Mouse (Mus musculus) embryo, embryonic 11 days (tissue): Measurements from ENCODE around the gene Ccdc136.
"Not testable (repeated sequence)": the region's sequence is repeated elsewhere in the genome, so short reads cannot be mapped to it uniquely, and the experiment has no call there.

Experiments
- DNase-seq: peaks from one replicate; pipeline ENCODE4 v3.0.0-alpha.2; 2015

Ccdc136 gene

DNA sequence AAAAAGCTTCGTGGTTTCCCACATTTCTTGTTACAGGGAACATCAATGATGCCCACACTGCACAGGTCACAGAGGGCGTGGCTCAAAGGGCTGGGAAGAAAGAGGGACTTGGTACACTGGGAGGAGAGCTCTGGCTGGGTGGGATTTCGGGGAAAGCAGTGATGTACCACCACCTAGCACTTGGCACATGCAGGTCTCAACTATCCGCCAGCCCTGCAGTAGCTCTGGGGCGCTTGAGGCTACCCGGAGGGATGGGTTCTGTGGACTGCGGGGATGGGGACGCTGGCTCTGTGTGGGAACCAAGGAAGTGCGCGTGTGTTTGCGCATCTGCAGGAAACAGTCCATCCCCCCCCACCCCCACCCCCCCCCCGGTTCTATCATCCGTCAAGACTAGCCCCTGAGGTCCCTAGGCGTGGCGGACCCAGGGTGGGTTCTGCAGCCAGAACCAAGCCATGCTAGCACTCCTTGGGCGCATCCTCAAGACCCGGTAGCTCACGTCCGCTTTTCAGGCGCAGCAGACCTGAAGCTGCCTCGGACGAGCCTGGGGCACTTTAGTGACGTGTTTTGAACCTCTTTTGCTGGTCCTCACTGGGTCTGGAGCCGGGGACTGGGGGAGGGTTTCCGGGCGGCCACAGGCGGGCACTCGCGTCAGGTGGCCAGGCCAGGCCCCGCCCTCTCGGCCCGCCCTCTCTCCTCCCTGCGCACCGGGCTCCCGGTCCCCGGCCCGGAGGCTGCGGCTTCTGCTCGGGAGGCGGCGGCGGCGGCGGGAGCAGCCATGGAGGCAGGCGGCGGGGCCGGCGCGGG is at the start of gene Ccdc136:
Gene Ccdc136 (plus strand): TSS at position 400 of the 804 bp plus-strand sequence.
- peak; percentile 86 for DNase-seq

DNA sequence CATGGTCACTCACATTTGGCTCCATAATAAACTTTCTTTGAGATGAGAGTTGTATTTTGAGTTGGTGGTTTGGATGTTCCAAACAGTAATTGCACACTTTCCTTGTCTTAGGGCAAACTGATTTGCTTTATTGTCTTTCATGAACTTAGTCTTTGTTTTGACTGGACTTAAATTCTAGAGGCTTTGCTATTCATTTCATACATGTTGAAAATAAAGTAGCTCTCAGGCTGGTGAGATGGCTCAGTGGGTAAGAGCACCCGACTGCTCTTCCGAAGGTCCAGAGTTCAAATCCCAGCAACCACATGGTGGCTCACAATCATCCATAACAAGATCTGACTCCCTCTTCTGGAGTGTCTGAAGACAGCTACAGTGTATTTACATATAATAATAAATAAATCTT is 49.6 kb upstream of the Ccdc136 start:
- not testable (repeated sequence) for DNase-seq

DNA sequence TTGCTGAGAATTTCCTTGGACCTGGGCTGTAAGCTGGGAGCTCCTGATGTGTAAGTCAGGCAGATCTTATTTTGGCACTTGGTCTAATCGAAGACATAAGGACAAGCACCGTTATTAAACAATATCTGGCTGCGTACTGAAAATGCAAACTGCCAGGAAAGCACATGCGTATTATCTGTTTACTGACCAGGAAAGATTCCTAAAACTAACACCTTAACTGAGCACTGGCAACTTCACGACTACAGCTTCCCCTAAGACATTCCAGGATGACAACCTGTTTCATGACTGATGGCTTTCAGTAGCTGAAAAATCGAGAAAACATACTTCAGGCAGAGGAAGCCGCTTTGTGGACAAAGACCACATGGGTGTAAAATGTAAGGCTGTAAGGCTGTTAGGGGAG is 48.9 kb upstream of the Ccdc136 start:
- DNase-seq = no peak

DNA sequence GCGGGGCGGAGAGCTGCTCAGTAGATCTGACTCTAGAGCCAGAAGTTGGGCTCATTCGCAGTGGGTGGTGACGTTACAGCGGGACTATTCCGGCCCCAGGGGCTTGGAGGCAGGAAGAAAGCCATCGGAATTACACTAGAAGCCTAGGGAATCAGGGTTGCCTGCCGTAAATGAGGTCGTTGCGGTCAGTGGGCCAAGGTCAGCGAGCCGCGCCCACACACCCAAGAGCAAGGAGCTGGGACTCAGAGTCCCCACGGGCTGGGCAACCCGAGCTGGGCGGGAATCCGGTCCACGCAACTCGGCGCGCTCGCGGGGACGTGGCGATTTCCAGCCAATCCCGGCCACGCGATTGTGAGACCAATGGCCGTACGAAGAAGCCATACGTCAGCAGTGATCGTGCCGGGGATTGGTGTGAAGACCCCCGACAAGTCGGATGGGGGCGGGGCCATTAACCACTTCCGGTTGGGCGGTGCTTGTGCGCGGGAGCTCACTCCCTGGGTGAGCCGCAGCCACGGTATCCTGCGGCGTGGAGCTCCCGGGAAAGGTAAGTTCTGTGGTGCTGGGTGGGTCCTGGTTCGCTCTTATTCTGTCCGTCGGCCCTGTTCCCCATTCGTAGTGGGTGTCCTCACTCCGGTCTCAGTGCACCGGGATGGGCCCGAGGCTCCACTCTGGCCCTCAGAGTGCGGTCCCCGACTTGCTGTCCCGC is 48.3 kb upstream of the Ccdc136 start, which contains the start of gene Calu:
Gene Calu (plus strand): TSS at position 405 of the 706 bp plus-strand sequence.
- DNase-seq = peak; percentile 100

DNA sequence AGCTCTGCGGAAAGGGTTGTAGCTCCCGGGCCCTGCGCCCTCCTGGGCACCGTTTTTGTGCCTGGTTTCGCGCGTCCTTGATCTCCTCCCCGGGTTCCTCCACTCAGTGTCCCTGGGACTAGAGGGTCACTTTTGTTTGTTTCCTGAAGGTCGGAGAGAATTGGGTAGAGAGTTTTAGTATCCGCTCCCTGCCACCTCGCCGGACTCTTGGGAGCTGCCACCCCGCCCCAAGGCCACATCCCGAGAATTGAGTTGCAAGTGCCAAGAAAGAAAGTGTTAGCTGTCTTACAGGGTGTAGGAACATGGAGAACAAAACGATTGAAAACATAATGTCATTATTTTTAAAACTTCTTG is 47.8 kb upstream of the Ccdc136 start:
- no peak for DNase-seq

DNA sequence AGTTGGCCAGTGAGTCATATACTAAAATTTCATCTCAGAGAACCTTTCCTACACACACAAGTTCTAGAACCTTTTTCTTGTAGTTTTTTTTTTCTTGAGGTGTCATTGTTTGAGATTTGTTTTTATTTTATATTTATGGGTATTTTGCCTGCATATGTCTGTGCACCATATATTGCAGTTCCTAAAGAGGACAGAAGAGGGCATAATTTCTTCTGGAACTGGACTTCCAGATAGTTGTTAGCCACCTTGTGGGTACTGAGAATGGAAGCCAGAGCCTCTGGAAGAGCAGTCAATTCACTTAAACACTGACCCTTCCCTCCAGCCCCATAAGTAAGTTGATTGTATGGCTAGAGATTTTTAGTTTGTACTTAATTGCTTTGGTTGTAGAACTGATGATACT is 44.5 kb upstream of the Ccdc136 start:
- DNase-seq = peak; percentile 23

DNA sequence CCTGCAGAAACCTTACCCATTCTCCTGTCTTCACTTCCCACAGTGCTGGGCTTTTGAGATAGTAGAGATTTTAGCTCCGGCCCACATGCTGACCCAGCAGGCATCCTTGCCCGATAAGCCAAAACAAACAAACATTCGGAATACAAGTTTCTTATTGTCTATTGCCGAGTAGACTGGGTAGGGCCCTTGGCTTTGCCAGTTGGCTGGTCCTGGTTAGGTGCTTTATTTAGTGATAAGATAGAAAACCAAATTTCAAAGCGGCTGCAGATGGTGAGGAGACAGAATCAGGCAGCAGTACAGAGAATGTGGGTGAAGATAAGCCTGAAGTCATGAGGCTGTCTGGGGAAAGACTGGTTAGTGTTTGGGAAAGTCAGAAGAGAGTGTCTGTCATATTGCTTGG is 43.3 kb upstream of the Ccdc136 start:
- DNase-seq = no peak

DNA sequence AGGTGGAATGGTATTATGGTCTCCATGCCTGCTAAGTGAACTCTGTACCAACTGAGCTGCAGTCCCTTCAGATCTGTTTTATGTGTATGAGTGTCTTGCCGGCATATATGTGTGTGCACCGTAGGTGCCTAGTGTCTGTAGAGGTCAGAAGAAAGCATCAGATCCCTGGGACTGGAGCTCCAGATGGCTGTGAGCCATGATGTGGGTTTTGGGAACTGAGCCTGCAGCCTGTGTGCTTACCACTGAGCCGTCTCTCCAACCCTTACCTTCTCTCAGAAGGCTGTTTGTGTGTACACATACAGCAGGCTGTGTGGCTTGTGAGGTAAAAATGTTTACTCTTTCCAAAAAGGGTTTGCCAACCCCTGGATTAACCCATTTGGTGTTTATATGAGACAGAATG is 36.7 kb upstream of the Ccdc136 start:
- no peak for DNase-seq

DNA sequence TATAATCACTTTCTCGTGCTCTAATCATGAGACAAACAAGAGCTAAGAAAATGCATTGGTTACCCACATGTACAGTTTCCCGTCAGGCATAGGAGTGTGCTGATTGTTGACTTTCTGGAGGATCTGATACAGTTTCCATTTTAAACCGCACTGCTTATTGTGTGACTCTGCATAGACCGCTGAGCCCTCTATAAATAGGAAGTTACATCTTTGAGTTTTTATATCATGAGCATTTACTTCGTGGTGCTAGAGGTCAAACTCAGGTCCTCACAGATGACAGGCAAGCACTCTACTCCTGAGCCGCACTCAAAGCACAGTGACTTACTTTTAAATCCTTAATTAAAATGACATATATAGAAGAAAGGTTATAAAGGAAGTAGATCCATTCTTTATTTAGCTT is 35.9 kb upstream of the Ccdc136 start:
- DNase-seq = no peak

DNA sequence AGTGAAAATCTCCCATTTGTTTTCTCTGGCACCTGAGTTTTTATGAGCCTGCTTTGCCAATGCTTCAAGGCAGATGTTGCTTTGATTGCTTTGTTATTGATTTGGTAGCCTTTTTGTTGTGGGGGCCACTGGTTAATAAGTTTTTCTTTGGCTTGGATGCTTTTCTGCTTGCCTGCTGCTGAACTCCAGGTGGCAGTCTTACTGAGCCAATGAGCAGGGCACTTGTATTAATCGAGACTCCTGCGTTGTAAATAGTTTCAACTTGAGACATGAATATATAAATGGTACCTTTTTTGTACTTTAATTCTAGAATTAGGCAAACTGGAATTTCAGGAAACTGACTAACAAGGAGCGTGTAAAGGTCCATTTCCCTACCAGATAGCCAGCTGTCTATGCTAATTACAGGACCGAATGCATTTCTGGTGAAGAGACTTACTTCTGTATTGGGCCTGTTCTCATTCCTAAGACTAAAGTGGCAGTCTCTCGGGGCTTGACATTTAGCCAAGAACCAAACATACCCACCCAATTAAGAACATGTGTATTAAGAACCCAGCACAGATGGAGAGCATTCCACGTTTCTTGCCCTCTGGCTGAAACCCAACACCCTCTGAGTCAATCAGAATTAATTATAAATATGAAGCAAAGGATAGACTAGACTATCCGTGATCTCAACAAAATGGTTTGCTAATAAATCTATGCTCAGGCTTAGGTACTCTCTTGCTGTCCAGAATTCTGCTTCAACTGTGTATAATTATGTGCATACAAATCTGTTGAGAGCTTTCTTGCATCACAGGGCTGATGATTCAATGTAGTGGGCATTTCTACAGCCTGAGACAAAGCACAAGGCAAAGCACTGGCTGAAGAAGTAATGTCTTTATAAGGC is 33.6 kb upstream of the Ccdc136 start:
- DNase-seq = peak; percentile 39

DNA sequence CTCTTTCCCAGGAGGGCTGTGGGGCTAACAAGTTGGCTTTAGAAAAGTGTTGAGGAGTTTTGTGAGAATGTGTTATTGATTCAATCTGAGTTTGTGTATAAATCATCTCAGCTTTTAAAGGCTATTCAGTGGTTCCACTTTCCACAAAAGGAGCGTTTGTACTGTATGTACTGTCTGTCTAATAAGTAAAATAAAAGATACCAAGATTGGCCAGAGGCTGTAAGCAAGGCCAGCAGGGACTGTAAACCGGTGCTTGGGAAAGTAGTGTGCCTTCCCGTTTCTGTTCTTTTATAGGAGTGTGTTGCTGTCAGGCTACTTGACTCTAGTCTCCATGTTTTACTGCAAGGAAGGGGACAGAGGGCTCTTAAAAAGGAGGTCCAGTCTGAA is 33.0 kb upstream of the Ccdc136 start:
- no peak for DNase-seq

DNA sequence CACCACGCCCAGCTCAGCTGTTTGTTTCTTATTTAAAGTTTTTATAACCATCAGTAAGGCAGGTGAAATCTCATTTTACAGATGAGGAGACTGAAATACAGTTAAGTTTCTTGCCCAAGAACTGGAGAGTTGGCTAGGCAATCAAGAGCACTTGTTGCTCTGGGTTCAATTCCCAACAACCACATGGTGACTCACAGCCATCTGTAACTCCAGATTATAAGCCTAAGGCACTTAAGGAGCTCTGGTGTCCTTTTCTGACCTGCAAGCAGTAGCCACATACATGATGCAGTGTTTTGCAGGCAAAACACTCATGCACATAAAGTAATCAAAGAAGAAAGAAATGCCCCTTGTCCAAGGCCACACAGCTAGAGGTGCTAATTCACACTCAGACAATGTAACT is 30.8 kb upstream of the Ccdc136 start:
- DNase-seq = no peak

DNA sequence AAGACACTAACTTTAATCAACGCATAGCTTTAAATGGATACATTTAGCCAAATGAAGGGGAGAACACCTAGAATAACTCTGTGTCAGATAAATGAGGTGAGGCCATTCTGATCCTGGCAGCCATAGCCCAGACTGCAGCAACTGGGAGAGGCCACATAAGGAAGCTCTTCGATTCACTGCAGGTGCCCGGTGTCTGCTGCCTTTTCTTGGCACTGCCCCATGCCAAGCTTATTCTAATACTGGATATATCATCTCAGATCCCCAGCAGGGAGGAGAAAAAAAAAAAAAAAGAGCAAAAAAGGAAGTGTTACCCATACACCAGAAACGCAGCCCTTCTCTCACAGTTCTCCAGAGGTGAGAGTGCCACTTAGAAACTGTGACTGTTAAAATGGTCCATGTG is 18.7 kb upstream of the Ccdc136 start:
- DNase-seq = no peak

DNA sequence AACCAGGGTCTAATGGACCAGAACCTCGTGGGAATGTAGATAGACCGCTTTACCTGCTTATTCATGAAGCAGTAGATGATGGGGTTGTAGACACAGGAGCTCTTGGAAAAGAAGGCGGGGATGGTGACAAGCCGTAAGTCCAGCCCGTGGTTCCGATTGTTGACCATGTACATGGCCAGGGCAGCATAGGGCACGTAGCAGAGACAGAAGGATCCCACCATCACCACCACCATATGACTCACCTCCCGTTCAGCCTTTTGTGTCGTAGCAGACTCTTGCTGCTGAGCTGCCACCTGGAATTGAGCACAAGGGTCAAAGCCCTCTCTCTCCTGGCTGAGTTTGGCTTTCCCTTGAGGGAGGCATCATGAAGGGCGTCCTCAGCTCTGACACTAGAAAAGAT is 17.4 kb upstream of the Ccdc136 start:
- no peak for DNase-seq

DNA sequence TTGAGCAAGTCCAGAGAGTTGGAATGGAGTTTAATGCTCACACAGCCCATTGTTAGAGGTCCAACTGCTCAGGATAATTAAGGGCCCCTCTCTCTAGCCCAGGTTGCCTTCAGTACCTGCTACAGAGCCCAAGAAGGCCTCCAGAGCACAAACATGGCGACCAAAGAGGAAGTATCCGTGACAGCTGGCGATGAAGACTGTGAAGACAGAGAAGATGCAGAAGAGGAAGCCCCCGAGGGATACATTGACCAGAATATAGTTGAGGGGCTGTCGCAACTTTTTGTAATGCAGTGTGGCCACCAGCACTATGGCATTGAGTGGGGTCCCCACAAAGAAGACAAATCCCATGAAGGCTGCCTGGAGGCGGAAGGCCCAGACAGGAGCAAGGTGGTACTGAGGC is 16.2 kb upstream of the Ccdc136 start:
- DNase-seq = no peak

DNA sequence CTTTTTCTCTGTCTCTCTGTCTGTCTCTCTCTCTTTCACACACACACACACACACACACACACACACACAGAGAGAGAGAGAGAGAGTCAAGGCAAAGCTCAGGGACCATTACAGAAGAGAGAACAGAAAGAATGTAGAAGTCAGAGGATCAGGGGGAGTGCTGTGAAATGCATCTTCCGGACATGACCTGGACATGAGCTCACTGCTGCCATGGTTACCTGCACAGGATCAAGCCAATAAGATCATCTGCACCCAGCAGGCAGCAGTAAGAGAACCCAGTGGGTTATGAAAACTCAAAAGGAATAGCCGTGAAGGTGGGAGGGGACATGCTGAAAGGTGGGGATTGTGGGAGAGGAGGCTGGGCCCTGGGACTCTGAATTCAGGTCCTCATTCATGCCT is 13.7 kb upstream of the Ccdc136 start:
- no peak for DNase-seq

DNA sequence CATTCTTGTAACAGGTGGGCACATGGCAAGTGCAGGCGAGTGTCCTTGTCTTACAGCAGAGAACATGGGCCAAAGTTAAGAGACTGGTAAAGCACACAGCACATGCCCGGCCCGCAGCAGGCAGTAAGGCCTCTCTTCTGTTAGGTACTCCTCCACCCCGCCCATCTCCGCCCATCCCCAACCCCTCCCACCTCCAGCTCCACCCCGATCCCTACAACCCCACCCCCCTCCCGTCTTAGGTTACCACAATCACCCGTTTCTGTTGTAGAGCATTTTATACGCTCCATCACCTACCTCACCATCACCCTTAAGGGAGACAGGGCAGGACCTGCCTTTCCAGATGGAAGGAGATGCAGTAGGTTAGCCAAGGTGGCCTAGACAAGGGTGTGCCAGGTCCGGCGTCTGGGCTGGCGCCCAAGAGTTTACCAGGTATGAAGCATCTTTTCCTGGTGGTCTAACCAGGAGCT is 8.0 kb upstream of the Ccdc136 start, which contains the start of gene Opn1sw:
Gene Opn1sw (minus strand): TSS at position 417 of the 467 bp plus-strand sequence.
- peak; percentile 68 for DNase-seq

DNA sequence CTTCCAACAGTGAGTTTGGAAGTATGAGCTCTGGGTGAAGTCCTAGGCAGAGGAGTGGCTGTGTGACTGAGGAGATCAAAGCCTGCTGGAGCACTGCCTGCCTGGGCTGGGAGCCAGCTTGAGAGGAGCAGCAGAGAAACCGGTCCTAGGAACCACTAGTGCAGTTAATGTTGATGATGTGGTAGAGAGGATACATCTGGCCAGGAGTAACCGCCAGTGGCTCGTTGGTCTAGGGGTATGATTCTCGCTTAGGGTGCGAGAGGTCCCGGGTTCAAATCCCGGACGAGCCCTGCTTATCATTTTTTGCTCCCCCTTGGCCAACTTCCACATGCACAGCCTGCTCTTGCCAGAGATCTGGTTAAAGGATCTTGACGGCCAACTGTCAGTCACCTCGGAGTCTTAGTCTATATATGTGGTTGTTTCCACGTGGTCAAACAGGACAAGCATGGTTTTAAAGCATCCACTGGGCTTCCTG is 7.5 kb upstream of the Ccdc136 start:
- peak; percentile 49 for DNase-seq

DNA sequence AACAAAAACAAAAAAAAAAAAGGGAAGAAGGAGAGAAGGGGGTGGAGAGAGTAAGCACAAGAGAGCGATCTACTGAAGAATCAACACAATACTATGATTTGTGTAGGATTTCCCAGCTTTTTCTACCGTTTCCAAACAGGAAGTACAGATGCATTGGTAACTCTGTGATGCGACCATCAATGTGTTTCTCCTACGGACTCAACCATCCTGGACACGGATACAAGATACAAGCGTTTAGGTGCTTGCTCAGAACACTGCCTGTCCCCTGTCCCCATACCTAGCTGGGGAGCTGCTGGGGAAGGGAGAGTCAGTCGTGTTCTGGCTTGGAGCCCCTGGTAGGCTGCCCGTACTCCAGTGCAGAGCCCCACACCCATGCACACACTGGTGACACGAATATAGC is 6.7 kb upstream of the Ccdc136 start:
- DNase-seq = no peak

DNA sequence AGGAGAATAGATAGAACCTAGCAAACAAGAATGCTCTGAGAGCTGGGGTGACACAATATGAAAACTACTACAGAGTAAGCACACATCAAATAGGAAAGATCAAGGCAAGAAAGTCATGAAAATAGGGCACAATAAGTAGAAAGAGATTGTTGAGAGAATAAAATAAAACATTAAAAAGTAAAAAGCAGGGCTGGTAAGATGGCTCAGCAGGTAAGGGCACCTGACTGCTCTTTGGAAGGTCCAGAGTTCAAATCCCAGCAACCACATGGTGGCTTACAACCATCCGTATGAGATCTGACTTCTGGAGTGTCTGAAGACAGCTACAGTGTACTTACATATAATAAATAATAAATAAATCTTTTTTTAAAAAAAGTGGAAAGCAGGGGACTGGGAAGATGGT is 5.6 kb upstream of the Ccdc136 start:
- DNase-seq = not testable (repeated sequence)

DNA sequence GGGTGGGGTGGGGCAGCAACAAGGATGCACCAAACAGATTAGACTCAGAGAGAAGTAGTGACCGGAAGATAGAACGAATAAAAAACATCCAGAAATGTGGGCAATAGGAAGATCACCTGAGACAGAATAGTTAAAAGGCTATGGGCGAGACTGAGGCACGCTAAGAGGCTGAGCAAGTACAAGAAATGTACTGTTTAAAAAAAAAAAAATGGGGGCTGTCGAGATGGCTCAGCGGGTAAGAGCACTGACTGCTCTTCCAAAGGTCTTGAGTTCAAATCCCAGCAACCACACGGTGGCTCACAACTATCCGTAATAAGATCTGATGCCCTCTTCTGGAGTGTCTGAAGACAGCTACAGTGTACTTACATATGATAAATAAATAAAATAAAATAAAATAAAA is 4.9 kb upstream of the Ccdc136 start:
- not testable (repeated sequence) for DNase-seq

DNA sequence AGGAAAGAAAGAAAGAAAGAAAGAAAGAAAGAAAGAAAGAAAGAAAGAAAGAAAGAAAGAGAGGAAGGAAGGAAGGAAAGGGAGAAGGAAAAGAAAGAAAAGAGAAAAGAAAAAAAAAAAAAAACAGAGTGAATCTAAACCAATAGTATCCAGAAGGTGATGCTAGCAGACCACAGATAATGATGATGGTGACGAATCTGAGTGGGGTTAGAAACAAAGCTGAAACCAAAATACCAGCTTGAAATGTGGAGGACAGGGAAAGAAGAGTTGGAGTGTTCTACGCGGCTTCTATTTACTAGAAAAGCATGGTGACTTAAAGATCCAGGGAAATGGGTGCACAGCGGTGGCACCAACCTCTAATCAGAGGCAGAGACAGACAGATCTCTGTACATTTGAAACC is 4.3 kb upstream of the Ccdc136 start:
- DNase-seq = no peak

DNA sequence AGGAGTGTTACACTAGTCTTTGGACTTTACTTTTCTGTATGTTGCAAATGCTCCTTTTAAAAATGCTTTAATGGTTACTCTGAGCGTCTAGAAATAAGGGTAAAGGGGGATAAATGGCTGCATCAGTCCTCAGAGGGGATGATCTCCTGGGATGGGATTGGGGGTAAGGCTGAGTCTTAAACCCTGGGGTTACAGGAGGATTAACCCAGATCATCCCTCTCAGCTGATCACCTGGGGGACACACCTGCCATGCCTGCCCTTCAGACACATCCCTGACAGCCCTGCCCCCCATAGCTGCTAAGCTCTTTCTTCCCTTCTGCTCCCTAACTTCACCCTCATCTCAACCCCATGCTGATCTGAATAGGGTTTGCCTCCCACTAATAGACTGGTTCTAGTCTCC is 1.8 kb upstream of the Ccdc136 start:
- no peak for DNase-seq
